Mouse (Mus musculus): ENCODE results near the gene Napsa. TPM values are rescaled to one million over a fixed set of nuclear protein-coding genes. Genes with fewer than 3 reads are reported as not detected.

Gene Napsa
- total RNA-seq, 2 experiments from 2014 or later = 0.16 TPM; not detected in 1

DNA sequence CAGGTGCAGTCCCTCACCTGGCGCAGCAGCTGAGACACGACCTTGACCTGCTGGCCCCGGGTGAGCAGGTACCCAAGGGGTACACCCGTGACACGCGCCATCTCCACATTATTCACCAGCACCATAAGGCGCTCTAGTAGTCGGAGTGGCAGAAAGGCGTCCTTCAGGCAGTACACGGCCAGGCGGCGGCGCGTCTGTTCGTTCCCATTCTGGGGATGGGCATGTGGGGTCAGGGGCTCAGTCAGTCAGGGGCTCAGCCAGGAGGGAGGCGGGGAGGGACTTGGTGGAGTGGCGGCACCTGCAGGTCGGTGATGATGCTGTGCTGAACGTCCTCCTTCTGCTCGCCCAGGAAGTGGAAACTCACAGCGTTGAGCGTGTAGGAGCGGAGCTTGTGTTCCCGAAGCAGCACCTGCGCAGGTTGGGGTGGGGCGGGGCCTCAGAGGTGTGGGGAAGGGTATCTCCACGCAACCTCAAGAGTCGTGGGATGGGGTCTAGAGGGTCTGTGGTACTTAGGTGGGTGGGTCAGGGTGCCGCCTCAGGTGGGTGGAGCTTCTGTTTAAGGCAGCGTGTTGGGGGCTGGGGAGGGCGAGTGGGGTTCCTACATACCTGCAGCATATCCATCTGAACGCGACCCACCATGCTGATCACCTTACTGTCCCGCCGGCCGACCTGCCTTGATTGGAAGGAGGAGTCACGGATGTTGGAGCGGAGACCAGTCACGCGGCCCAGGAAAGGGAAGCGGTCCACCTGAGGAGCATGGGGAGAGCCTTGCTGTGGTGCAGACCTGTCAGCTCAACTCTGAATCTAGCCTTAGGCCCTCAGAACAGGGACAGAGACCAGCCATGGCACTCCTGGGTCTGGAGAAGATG lies 33.2 kb upstream of the Napsa start:
- no peak for DNase-seq

DNA sequence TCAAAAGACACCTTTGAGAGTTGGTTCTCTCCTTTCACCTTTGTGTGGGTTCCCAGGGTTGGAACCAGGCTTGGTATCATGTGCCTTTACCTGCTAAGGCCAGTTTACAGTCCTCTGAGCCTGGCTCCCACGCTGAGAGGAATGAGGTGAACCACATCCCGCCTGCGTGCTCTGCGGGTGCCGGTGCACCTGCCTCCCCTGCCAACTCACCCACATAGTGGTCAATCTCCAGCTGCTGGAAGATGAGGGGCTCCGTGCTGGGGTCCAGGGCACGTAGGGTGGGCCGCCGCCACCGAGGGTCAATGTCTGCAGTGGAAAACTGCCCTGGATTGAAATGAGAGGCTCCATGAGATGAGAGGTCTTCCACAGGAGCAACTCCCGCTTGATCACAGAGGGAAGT lies 29.6 kb upstream of the Napsa start:
- DNase-seq = no peak

- no peak for DNase-seq
Observed at GRCm38 (mm10) chr7:44543071-44543470, 29.1 kb upstream of the Napsa start.

DNA sequence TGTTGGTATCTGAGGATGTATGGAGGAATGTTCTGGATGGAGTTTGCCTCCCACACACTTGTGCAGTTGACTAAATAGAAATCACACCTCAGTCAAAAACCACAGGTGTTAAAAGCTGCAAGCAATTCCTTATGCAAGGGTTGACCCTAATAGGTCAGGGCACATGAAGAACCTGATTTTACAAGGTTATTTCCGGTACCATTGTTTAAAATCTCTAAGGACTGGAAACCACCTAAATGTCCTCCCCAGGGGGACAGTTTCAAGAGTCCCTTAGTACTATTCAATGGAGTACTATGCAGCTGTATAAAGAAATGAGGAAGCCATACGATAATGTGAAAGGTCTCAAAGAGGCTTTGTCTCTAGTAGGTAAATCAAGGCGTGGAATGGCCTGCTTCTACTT lies 25.9 kb upstream of the Napsa start:
- DNase-seq = no peak

DNA sequence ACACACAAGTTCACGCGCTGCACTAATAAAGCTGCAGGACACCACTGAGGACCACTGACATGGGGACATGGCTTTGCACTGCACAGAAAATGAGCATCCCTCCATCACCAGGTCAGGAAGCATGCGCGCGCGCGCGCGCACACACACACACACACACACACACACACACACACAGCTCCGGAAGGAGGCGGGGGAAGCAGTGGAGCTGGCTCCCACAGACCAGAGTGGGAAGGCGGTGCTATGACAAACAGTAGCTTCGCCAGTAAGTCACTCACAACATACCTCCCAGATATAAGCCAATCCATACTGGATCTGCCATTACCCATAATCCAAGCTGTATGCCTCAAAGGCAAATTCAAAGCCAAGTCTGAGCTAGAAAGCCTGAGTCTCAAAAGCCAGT lies 25.1 kb upstream of the Napsa start:
- no peak for DNase-seq

DNA sequence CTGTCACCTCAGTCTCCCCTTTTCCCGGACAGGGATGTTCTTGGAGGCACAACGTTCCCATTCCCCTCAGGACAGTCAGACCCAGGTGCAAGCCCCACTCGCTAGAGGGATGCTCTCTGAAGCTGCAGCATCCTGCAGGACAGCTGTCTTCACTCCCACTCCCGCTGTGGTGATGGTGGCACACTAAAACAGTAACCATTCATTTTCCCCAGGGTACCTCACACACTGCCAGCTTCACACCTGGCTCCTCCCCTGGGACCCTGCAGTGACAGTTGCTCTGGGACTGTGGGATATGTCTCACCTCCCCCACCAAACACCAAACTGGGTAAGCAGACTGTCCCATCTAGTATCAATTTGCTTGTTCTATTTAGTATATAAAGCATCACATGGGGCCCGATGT lies 24.5 kb upstream of the Napsa start:
- no peak for DNase-seq

DNA sequence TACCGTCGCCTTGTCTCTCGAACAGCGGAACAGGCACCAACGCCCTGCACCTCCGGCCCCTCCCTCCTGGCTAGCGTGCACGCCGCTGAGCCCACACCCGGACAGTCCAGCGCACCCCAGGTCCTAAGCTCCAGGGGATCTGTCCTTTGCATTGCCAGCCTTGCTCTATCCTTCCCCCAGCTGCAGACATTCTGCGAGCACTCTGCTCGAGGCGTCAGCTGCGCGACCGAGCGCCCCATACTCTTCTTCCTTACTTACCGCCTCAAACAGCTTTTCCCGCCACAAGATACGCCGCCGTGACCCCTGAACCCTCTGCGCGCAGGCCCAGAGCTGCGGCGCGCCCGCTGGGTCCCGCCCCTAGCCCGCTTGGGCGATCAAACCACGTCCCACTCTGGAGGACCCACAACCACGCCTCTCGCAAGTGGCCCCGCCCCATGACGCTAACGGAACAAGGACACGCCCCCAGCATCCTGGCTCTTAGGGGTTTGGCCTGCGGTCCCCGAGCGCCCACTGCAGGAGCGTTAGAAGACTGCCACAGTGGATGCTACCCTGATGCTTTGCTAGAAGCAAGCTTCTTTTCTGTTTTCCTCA lies 23.6 kb upstream of the Napsa start, which contains the start of gene Pold1:
Gene Pold1 (minus strand): TSS at position 353 of the 591 bp plus-strand sequence.
- peak; percentile 99 for DNase-seq

- DNase-seq = no peak
Observed at GRCm38 (mm10) chr7:44549621-44550408, 22.4 kb upstream of the Napsa start.

DNA sequence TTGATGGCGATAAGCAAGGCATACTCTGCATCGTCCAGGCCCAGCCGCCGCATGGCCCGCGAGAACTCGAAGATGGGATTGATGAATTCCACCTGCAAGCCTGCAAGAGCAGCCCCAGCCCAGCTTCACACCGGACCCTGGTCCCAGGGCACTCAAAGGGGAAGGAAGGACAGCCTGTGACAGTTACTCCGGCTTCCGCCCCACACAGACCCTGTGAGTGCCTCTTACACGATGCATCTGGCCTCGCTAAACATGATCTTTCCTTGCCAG lies 21.8 kb upstream of the Napsa start:
- no peak for DNase-seq

DNA sequence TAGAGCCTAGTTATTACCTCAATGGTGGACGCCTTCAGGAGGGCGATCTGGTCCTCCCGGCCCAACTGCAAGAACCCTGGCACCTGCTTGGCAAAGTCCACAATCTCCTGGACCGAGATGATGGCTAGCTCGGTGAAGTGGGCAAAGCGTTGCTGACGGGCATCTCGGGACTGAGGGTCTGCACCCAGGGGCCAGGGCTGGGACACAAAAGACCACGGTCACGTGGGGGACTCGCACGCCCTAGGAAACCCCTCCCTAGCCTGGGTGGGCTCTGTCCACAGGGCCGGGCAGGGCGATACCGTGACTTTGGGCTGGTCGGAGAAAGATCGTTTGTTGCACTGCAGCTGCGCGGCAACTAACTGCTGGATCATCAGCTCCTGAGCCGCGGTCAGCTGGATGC lies 20.9 kb upstream of the Napsa start:
- DNase-seq = no peak

- DNase-seq = no peak
Observed at GRCm38 (mm10) chr7:44551731-44552130, 20.4 kb upstream of the Napsa start.

- DNase-seq = no peak
Observed at GRCm38 (mm10) chr7:44552141-44552908, 19.9 kb upstream of the Napsa start.

DNA sequence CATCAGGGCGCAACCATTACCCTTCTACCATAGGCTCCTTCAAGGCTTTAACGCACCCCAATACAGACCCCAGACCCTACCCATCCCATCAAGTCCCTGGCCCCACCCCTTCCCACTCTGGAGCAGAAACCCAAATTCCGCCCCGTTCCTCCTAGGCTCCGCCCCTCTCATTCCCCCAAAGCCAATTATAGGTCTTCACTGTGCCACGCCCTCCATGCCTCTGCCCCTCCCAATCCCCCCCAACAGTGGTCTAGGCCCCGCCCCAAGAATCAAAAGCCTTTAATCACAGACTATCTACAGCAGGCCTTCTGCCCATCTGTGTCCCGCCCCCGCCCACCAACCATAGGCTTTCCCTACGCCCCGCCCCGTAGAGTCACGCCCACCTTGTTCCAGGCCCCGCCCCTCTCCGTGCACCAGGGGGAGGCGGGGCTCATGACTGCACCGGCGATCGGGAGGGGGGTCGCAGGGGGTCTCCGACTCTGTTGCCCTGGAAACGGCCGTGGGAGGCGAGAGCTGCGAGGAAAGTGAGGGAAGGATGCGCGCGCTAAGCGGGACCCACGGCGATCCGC lies 18.9 kb upstream of the Napsa start:
- peak; percentile 75 for DNase-seq

- DNase-seq = peak; percentile 94
Observed at GRCm38 (mm10) chr7:44553826-44554225, 18.4 kb upstream of the Napsa start, which contains the start of gene Nr1h2. TSS of gene Nr1h2 (minus strand) at chr7:44553951.

GRCm38 (mm10) chr7:44557629-44558028 lies 14.6 kb upstream of the Napsa start:
- DNase-seq = no peak

DNA sequence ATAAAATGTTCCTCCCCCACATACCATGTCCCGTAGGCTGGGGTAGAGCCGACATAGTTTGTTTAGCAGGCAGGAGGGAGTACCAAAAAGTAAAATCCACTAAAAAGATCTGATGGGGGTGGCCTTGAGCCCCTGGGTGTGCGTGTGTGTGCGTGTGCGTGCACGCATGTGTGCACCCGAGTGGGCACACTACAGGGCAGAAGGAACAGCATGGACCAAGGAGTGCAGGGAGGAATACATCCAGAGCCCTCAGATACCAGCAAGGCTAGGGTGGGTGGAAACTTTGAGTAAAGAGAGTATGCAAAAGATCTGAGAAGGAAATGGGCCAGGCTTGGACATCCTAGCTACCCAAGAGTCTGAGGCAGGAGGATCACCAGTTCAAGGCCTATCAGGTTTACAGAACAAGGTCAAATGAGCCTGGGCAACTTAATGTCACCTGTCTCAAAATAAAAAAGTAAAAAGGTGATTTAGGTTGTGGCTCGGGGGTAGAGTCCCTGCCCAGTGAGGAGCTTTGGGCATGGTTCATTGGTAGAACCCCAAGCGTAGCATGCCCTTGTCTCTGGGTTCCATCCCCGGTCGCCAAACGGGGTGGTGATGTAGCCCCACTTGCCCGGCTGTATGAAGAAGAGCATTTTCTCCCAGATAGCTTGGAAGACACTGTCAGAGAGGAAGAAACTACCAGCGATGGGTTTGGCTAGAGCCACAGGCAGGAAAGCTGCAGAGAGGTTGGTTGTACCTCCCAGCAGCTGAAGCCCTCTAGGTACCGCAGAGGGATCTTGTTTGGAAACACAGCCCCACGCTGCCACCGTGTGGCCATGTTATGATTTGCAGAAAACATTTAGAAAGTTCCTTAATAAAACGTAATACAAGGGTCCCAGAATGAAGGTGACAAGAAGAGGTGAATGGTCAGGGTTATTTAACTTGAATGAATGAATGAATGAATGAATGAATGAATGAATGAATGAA lies 11.5 kb upstream of the Napsa start:
- no peak for DNase-seq

- DNase-seq = no peak
Observed at GRCm38 (mm10) chr7:44563284-44563683, 8.9 kb upstream of the Napsa start.

- DNase-seq = no peak
Observed at GRCm38 (mm10) chr7:44564486-44564885, 7.7 kb upstream of the Napsa start.

DNA sequence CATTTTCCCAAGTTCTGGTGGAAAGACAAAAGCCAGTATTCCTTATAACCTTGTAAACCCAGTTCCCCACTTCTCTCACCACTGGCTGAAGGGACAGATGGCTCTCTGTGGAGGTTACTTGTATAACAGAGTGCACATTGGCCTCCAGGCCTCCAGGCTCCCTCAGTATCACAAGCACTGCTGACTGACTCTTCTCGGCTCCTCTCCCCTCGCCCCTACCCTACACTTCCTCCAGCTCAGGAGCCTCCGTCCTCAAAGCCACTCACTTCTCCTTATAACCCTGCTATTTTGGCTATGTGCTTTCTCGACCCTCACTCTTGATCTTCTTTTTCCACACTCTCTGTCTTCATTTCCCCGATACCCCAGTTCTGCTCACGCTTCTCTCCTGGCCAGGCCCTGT lies 6.8 kb upstream of the Napsa start:
- no peak for DNase-seq

DNA sequence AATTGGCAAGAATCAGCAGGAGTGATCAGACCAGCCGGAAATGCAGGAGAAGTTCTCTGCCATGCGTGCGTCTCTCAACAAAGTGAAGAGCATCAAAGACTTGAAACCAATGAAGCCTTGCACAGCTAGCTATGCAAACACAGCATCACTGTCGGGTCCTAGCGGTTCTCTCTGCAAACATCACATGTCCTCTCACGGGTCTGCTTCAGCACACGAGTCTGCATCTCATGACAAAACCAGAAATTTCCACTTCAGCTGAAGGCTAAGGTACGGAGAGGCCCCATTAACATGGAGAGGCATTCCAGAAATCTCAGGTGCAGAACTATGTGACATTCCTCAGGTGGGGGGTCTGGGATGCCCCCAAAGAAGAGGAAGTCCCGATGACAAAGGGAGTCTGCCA lies 3.4 kb upstream of the Napsa start:
- DNase-seq = no peak

DNA sequence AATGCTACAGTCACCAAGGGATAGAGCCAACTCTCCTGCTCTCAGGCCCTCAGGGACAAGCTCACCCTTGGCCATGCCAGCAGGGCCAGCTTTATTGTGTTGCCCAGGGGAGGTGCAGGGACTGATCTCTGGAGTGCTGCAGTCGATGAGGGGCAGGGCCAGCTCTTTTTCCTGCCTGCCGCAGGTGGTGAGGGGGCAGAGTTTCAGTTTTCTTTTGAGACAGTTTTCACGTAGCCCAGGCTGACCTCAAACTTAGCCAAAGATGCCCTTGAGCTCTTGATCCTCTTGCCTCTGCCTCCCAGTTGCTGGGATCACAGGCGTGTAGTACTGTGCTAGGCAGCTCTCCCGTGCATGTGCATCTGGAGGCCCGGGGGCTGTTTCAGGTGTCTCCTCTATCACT lies 1.2 kb upstream of the Napsa start:
- no peak for DNase-seq

Measured in gastrocnemius, postnatal 25 days (tissue).